In the genomic region with DNA sequence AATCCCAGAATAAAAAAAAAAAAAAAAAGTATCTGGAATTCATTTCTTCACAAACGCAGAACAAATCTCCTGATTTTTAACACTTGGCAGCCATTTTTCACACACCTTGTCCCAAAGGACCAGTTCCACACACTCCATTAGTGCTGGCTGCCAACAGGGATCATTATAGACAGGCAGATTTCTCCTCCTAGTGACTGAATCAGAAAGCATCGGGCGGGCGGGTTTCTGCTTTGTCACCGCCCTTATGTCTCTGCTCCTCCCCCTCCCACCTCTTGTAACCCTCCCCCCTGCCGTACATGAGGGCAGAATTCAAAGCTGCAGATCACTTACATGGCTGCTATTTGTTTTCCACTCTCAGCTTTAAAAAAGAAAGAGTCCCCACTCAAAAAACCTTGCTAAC, we compare ENCODE assay signal across 11 mouse cellular contexts.
DNase-seq lines count a peak whose midpoint lies in the region; ATAC-seq lines count a peak whose summit lies in the region.
"Had no signal": no experiment of that assay in that cellular context is flagged by ENCODE, and none has a peak within 500 bp of the region (broad histone marks: within the 10 kb centered on the region; RNA-seq: fewer than 3 reads in every experiment).

No protein-coding gene starts in this region.

- no peak overlapping the region; the same call in 1 of the 2 replicates for H3K4me2 ChIP-seq in midbrain, embryonic 13.5 days (replicated peaks)
- no peak overlapping the region for H3K4me2 ChIP-seq in midbrain, embryonic 16.5 days (ENCODE audit: low read length)
- H3K4me2 ChIP-seq in embryonic facial prominence, embryonic 15.5 days (replicated peaks), result 0 out of 2 replicates have a peak overlapping the region, but pooled peaks have one; percentile 8

- ATAC-seq in midbrain, embryonic 13.5 days, result peak; percentile 60; the same call in 1 of the 2 replicates
- no peak for ATAC-seq in midbrain, embryonic 16.5 days
- no peak for ATAC-seq in embryonic facial prominence, embryonic 15.5 days (ENCODE audit: insufficient number of reproducible peaks, low FRiP score, low TSS enrichment, low read depth)

- H3K4me3 ChIP-seq in midbrain, embryonic 13.5 days (replicated peaks), result no peak overlapping the region
- H3K4me3 ChIP-seq in midbrain, embryonic 16.5 days (ENCODE audit: low read depth, low read length), result no peak overlapping the region
- no peak overlapping the region for H3K4me3 ChIP-seq in embryonic facial prominence, embryonic 15.5 days (replicated peaks)
- H3K4me3 ChIP-seq in limb, embryonic 10.5 days, result no peak overlapping the region

- H3K27ac ChIP-seq in midbrain, embryonic 13.5 days, result no peak overlapping the region
- no peak overlapping the region for H3K27ac ChIP-seq in midbrain, embryonic 16.5 days (ENCODE audit: low read length)
- no peak overlapping the region for H3K27ac ChIP-seq in embryonic facial prominence, embryonic 15.5 days (replicated peaks)
- H3K27ac ChIP-seq in limb, embryonic 10.5 days, result peak overlapping the region; percentile 30

- no peaks in the 10 kb centered on the region for H3K36me3 ChIP-seq in midbrain, embryonic 13.5 days
- H3K36me3 ChIP-seq in midbrain, embryonic 16.5 days (ENCODE audit: control insufficient read depth, insufficient read depth, low read length), result no peaks in the 10 kb centered on the region
- no peaks in the 10 kb centered on the region for H3K36me3 ChIP-seq in embryonic facial prominence, embryonic 15.5 days
- no peaks in the 10 kb centered on the region for H3K36me3 ChIP-seq in limb, embryonic 10.5 days

- DNase-seq in limb, embryonic 10.5 days (ENCODE audit: low spot score), result peak; percentile 57
- DNase-seq in retina, postnatal 1 day, result peak; percentile 28
- no peak for DNase-seq in adipocyte (ENCODE audit: low spot score)
- DNase-seq in thymus, postnatal 10 days (ENCODE audit: low spot score in 2 of 2), result no peak
- no peak for DNase-seq in natural killer cell, adult 2 months (ENCODE audit: low spot score in 2 of 2)
- DNase-seq: heart, adult 18-20 months; kidney, adult 8-10 months; lung, postnatal 36 days had no signal

- H3K27me3 ChIP-seq in midbrain, embryonic 13.5 days, result peaks cover 11% of the 10 kb centered on the region; the same call in 1 of the 2 replicates
- H3K27me3 ChIP-seq in midbrain, embryonic 16.5 days (ENCODE audit: control insufficient read depth, insufficient read depth, low read depth, low read length), result no peaks in the 10 kb centered on the region
- peaks cover 5% of the 10 kb centered on the region; the same call in 1 of the 2 replicates for H3K27me3 ChIP-seq in embryonic facial prominence, embryonic 15.5 days
- no peaks in the 10 kb centered on the region for H3K27me3 ChIP-seq in limb, embryonic 10.5 days (ENCODE audit: low read depth, poor library complexity, severe bottlenecking)

- H3K4me1 ChIP-seq in midbrain, embryonic 13.5 days (replicated peaks), result peaks cover 10% of the 10 kb centered on the region
- H3K4me1 ChIP-seq in midbrain, embryonic 16.5 days (ENCODE audit: control insufficient read depth, insufficient read depth, low read length), result peaks cover 5% of the 10 kb centered on the region; the same call in 1 of the 2 replicates
- H3K4me1 ChIP-seq in embryonic facial prominence, embryonic 15.5 days, result 0 out of 2 replicates have a peak, but pooled peaks cover 7% of the 10 kb centered on the region
- peaks cover 20% of the 10 kb centered on the region for H3K4me1 ChIP-seq in limb, embryonic 10.5 days

- H3K9me3 ChIP-seq in midbrain, embryonic 13.5 days, result no peaks in the 10 kb centered on the region
- H3K9me3 ChIP-seq in midbrain, embryonic 16.5 days (replicated peaks; ENCODE audit: control insufficient read depth, low read length, poor library complexity, severe bottlenecking), result no peaks in the 10 kb centered on the region
- H3K9me3 ChIP-seq in embryonic facial prominence, embryonic 15.5 days (replicated peaks), result no peaks in the 10 kb centered on the region
- no peaks in the 10 kb centered on the region for H3K9me3 ChIP-seq in limb, embryonic 10.5 days (replicated peaks)

- whole genome bisulfite sequencing in midbrain, embryonic 13.5 days, result 5% methylated on average over 6 of the region's 6 CpGs
- 4% methylated on average over 6 of the region's 6 CpGs for WGBS in midbrain, embryonic 16.5 days
- 2% methylated on average over 6 of the region's 6 CpGs for WGBS in embryonic facial prominence, embryonic 15.5 days
- WGBS in limb, embryonic 10.5 days, result 3% methylated on average over 6 of the region's 6 CpGs

- H3K9ac ChIP-seq in midbrain, embryonic 13.5 days (replicated peaks), result no peak overlapping the region
- no peak overlapping the region for H3K9ac ChIP-seq in midbrain, embryonic 16.5 days (ENCODE audit: low read depth, low read length)
- no peak overlapping the region for H3K9ac ChIP-seq in embryonic facial prominence, embryonic 15.5 days

Comparison
In these comparisons a context has a peak if more than half of its experiments do, and no peak if none do; other contexts are left out.
1. DNase-seq: peak in limb, embryonic 10.5 days (single experiment) and retina, postnatal 1 day (single experiment); none in adipocyte (single experiment), thymus, postnatal 10 days (0 of 2) and natural killer cell, adult 2 months (0 of 2).